Mouse (Mus musculus) midbrain, embryonic 12.5 days (tissue): ENCODE measurements around the gene Pde10a. TPM values are rescaled to one million over a fixed set of nuclear protein-coding genes. Genes with fewer than 3 reads are reported as not detected.

Experiments
- ATAC-seq: fragments of 200-750 bp; cut with Nextera tagmentation; 2 replicates; pipeline ENCODE4 v1.8.0; 2017; ENCODE audit warnings: low read depth, moderate TSS enrichment, moderate library complexity; ENCODE audit not compliant: low FRiP score
- H3K27ac ChIP-seq: fragments of 300-500 bp; sonication (generic); replicated peaks from 2 replicates; pipeline ENCODE4 v1.5.1; 2016; ENCODE audit warnings: mild to moderate bottlenecking
- H3K27me3 ChIP-seq: fragments of 300-500 bp; sonication (generic); 2 replicates; pipeline ENCODE4 v1.6.1; 2016; ENCODE audit warnings: mild to moderate bottlenecking
- H3K36me3 ChIP-seq: fragments of 300-500 bp; sonication (generic); 2 replicates; pipeline ENCODE4 v1.6.1; 2016
- H3K4me1 ChIP-seq: fragments of 300-500 bp; sonication (generic); 2 replicates; pipeline ENCODE4 v1.6.1; 2016
- H3K4me2 ChIP-seq: fragments of 300-500 bp; sonication (generic); replicated peaks from 2 replicates; pipeline ENCODE4 v1.6.1; 2016; ENCODE audit warnings: mild to moderate bottlenecking, moderate library complexity
- H3K4me3 ChIP-seq: fragments of 300-500 bp; sonication (generic); 2 replicates; pipeline ENCODE4 v1.5.1; 2016; ENCODE audit warnings: mild to moderate bottlenecking
- H3K9ac ChIP-seq: fragments of 300-500 bp; sonication (generic); replicated peaks from 2 replicates; pipeline ENCODE4 v1.6.1; 2016; ENCODE audit warnings: mild to moderate bottlenecking, moderate library complexity
- H3K9me3 ChIP-seq: fragments of 300-500 bp; sonication (generic); 2 replicates; pipeline ENCODE4 v1.6.1; 2016; ENCODE audit warnings: mild to moderate bottlenecking
- WGBS: fragments of 180-500 bp; shearing (Covaris S2); methylation state at CpG from one replicate; pipeline ENCODE4 v1.1.7; 2016; 5-methylcytosine and 5-hydroxymethylcytosine counted together
- polyA plus RNA-seq: library from polyadenylated mRNA; unstranded; fragments of >200 nt; fragmentation: Nextera tagmentation; extraction: Ambion mirVana; gene quantifications from 2 replicates; pipeline ENCODE4 v1.2.1, GENCODE M21; 2016

Gene Pde10a
- polyA plus RNA-seq, 1 experiment from 2014 or later: 9.9 TPM

GRCm38 (mm10) chr17:8526815-8527261 lies 1.7 kb downstream of the Pde10a start:
- WGBS: 21% methylated on average over 8 of the region's 9 CpGs
- no peak for ATAC-seq
- H3K36me3 ChIP-seq: no peaks in the 10 kb centered on the region

GRCm38 (mm10) chr17:8528641-8529040 lies 3.5 kb downstream of the Pde10a start:
- no peak overlapping the region for H3K9ac ChIP-seq
- ATAC-seq: no peak
- no peaks in the 10 kb centered on the region for H3K9me3 ChIP-seq
- no peak overlapping the region for H3K27ac ChIP-seq
- peaks cover 45% of the 10 kb centered on the region for H3K27me3 ChIP-seq
- H3K4me1 ChIP-seq: peaks cover 20% of the 10 kb centered on the region
- no peaks in the 10 kb centered on the region for H3K36me3 ChIP-seq
- H3K4me2 ChIP-seq: no peak overlapping the region
- 75% methylated on average over 3 of the region's 3 CpGs for WGBS
- no peak overlapping the region for H3K4me3 ChIP-seq

More at GRCm38 (mm10) chr17:8526815-8527261, 1.7 kb downstream of the Pde10a start:
- Histone ChIP-seq H3K4me1 (peaks cover 22% of the 10 kb centered on the region), H3K9ac (no peak overlapping the region), H3K9me3 (no peaks in the 10 kb centered on the region), H3K4me3 (no peak overlapping the region), H3K27ac (no peak overlapping the region), H3K27me3 (peaks cover 60% of the 10 kb centered on the region), H3K4me2 (no peak overlapping the region)

- no peak for ATAC-seq
- Histone ChIP-seq H3K9ac (no peak overlapping the region), H3K36me3 (no peaks in the 10 kb centered on the region), H3K4me3 (no peak overlapping the region), H3K9me3 (no peaks in the 10 kb centered on the region), H3K4me2 (no peak overlapping the region), H3K4me1 (no peaks in the 10 kb centered on the region), H3K27ac (no peak overlapping the region), H3K27me3 (peaks cover 7% of the 10 kb centered on the region)
- 63% methylated on average over 4 of the region's 4 CpGs for WGBS
Observed at GRCm38 (mm10) chr17:8532609-8533008, 7.4 kb downstream of the Pde10a start.

- Histone ChIP-seq H3K27ac (no peak overlapping the region), H3K27me3 (no peaks in the 10 kb centered on the region), H3K9me3 (no peaks in the 10 kb centered on the region), H3K36me3 (no peaks in the 10 kb centered on the region), H3K4me1 (no peaks in the 10 kb centered on the region), H3K4me2 (no peak overlapping the region), H3K9ac (no peak overlapping the region), H3K4me3 (no peak overlapping the region)
- WGBS: 40% methylated on average over 3 of the region's 3 CpGs
- ATAC-seq: no peak
Observed at GRCm38 (mm10) chr17:8533828-8534227, 8.7 kb downstream of the Pde10a start.

- Histone ChIP-seq H3K27me3 (no peaks in the 10 kb centered on the region), H3K9ac (no peak overlapping the region), H3K4me2 (no peak overlapping the region), H3K4me3 (no peak overlapping the region), H3K4me1 (no peaks in the 10 kb centered on the region), H3K36me3 (no peaks in the 10 kb centered on the region), H3K27ac (no peak overlapping the region), H3K9me3 (no peaks in the 10 kb centered on the region)
- no peak for ATAC-seq
- WGBS: 83% methylated on average over 6 of the region's 6 CpGs
Observed at GRCm38 (mm10) chr17:8536522-8536921, 11.3 kb downstream of the Pde10a start.

GRCm38 (mm10) chr17:8538102-8538501 lies 12.9 kb downstream of the Pde10a start:
- H3K36me3 ChIP-seq: no peaks in the 10 kb centered on the region
- H3K27me3 ChIP-seq: no peaks in the 10 kb centered on the region
- no peaks in the 10 kb centered on the region for H3K9me3 ChIP-seq
- no peak overlapping the region for H3K4me2 ChIP-seq
- 78% methylated on average over 3 of the region's 3 CpGs for WGBS
- no peaks in the 10 kb centered on the region for H3K4me1 ChIP-seq
- H3K4me3 ChIP-seq: no peak overlapping the region
- H3K27ac ChIP-seq: no peak overlapping the region
- ATAC-seq: no peak
- H3K9ac ChIP-seq: no peak overlapping the region

GRCm38 (mm10) chr17:8541974-8542538 lies 16.9 kb downstream of the Pde10a start:
- no peak for ATAC-seq
- no peak overlapping the region for H3K4me2 ChIP-seq
- WGBS: 67% methylated on average over 14 of the region's 14 CpGs
- no peak overlapping the region for H3K4me3 ChIP-seq
- no peaks in the 10 kb centered on the region for H3K9me3 ChIP-seq
- no peaks in the 10 kb centered on the region for H3K36me3 ChIP-seq
- no peaks in the 10 kb centered on the region for H3K4me1 ChIP-seq
- H3K9ac ChIP-seq: no peak overlapping the region
- H3K27ac ChIP-seq: no peak overlapping the region
- no peaks in the 10 kb centered on the region for H3K27me3 ChIP-seq

GRCm38 (mm10) chr17:8546366-8546765 lies 21.2 kb downstream of the Pde10a start:
- H3K9ac ChIP-seq: no peak overlapping the region
- WGBS: 86% methylated on average over 9 of the region's 9 CpGs

GRCm38 (mm10) chr17:8548733-8549132 lies 23.6 kb downstream of the Pde10a start:
- ATAC-seq: no peak
- Histone ChIP-seq H3K9me3 (no peaks in the 10 kb centered on the region), H3K27me3 (no peaks in the 10 kb centered on the region), H3K4me2 (no peak overlapping the region), H3K9ac (no peak overlapping the region), H3K27ac (no peak overlapping the region), H3K36me3 (no peaks in the 10 kb centered on the region), H3K4me1 (no peaks in the 10 kb centered on the region), H3K4me3 (no peak overlapping the region)
- 91% methylated on average over 4 of the region's 4 CpGs for WGBS

More at GRCm38 (mm10) chr17:8546366-8546765, 21.2 kb downstream of the Pde10a start:
- H3K4me2 ChIP-seq: no peak overlapping the region
- no peak overlapping the region for H3K4me3 ChIP-seq
- H3K27me3 ChIP-seq: no peaks in the 10 kb centered on the region
- H3K36me3 ChIP-seq: no peaks in the 10 kb centered on the region
- ATAC-seq: no peak
- no peaks in the 10 kb centered on the region for H3K9me3 ChIP-seq
- no peaks in the 10 kb centered on the region for H3K4me1 ChIP-seq
- no peak overlapping the region for H3K27ac ChIP-seq

- no peak for ATAC-seq
- H3K36me3 ChIP-seq: no peaks in the 10 kb centered on the region
Observed at GRCm38 (mm10) chr17:8551641-8552040, 26.5 kb downstream of the Pde10a start.

GRCm38 (mm10) chr17:8552346-8553035 lies 27.3 kb downstream of the Pde10a start:
- Histone ChIP-seq H3K4me2 (no peak overlapping the region), H3K9me3 (no peaks in the 10 kb centered on the region), H3K9ac (no peak overlapping the region), H3K36me3 (no peaks in the 10 kb centered on the region), H3K4me3 (no peak overlapping the region), H3K27me3 (no peaks in the 10 kb centered on the region), H3K27ac (no peak overlapping the region), H3K4me1 (no peaks in the 10 kb centered on the region)
- WGBS: 86% methylated on average over 8 of the region's 8 CpGs
- ATAC-seq: no peak

More at GRCm38 (mm10) chr17:8551641-8552040, 26.5 kb downstream of the Pde10a start:
- H3K9me3 ChIP-seq: no peaks in the 10 kb centered on the region
- no peak overlapping the region for H3K4me3 ChIP-seq
- H3K4me2 ChIP-seq: no peak overlapping the region
- no peaks in the 10 kb centered on the region for H3K4me1 ChIP-seq
- H3K27ac ChIP-seq: no peak overlapping the region
- WGBS: 73% methylated on average over 3 of the region's 3 CpGs
- no peaks in the 10 kb centered on the region for H3K27me3 ChIP-seq
- no peak overlapping the region for H3K9ac ChIP-seq

- Histone ChIP-seq H3K9me3 (no peaks in the 10 kb centered on the region), H3K36me3 (no peaks in the 10 kb centered on the region), H3K27ac (no peak overlapping the region), H3K4me1 (no peaks in the 10 kb centered on the region), H3K4me3 (no peak overlapping the region), H3K27me3 (no peaks in the 10 kb centered on the region), H3K9ac (no peak overlapping the region), H3K4me2 (no peak overlapping the region)
- 65% methylated on average over 3 of the region's 3 CpGs for WGBS
- no peak for ATAC-seq
Observed at GRCm38 (mm10) chr17:8553601-8554000, 28.4 kb downstream of the Pde10a start.
